ENCODE assay signal across 11 mouse cellular contexts in genomic region chr4:115954656-115955493, GRCm38 (mm10). TPM values are rescaled to one million over a fixed set of nuclear protein-coding genes. Genes with fewer than 3 reads are reported as not detected.
DNase-seq lines count a peak whose midpoint lies in the region; ATAC-seq and TF ChIP-seq lines count a peak whose summit lies in the region.
"Had no signal": no experiment of that assay in that cellular context is flagged by ENCODE, and none has a peak within 500 bp of the region (broad histone marks: within the 10 kb centered on the region; RNA-seq: fewer than 3 reads in every experiment).

No protein-coding gene starts in this region.

- H3K4me3 ChIP-seq in lung, embryonic 15.5 days = no peak overlapping the region
- no peak overlapping the region for H3K4me3 ChIP-seq in forebrain, embryonic 11.5 days (ENCODE audit: low read depth, low read length)
- H3K4me3 ChIP-seq in hindbrain, postnatal 0 days (ENCODE audit: low read length) = no peak overlapping the region; the same call in 1 of the 2 replicates
- H3K4me3 ChIP-seq in neural tube, embryonic 14.5 days (ENCODE audit: low read depth, low read length) = 0 out of 2 replicates have a peak overlapping the region, but pooled peaks have one; percentile 2

- 4% methylated on average over 19 of the region's 19 CpGs for WGBS in lung, embryonic 15.5 days
- 2% methylated on average over 19 of the region's 19 CpGs for WGBS in forebrain, embryonic 11.5 days
- 10% methylated on average over 19 of the region's 19 CpGs for WGBS in hindbrain, postnatal 0 days
- WGBS in neural tube, embryonic 14.5 days = 3% methylated on average over 19 of the region's 19 CpGs

- 0 out of 2 replicates have a peak overlapping the region, but pooled peaks have one; percentile 18 for H3K4me2 ChIP-seq in lung, embryonic 15.5 days
- peak overlapping the region; percentile 26 for H3K4me2 ChIP-seq in forebrain, embryonic 11.5 days (ENCODE audit: low read depth, low read length, severe bottlenecking)
- peak overlapping the region; percentile 42 for H3K4me2 ChIP-seq in hindbrain, postnatal 0 days (ENCODE audit: low read depth, low read length)
- peak overlapping the region; percentile 31 for H3K4me2 ChIP-seq in neural tube, embryonic 14.5 days (ENCODE audit: low read depth, low read length)

- no peak for TF ChIP-seq CTCF in hindbrain, postnatal 0 days (IDR thresholded peaks at IDR 0.05; ENCODE audit: low read depth)

- H3K9me3 ChIP-seq in lung, embryonic 15.5 days = no peaks in the 10 kb centered on the region
- no peaks in the 10 kb centered on the region for H3K9me3 ChIP-seq in forebrain, embryonic 11.5 days (ENCODE audit: control insufficient read depth, low read length)
- no peaks in the 10 kb centered on the region for H3K9me3 ChIP-seq in hindbrain, postnatal 0 days (ENCODE audit: low read length)
- no peaks in the 10 kb centered on the region for H3K9me3 ChIP-seq in neural tube, embryonic 14.5 days (ENCODE audit: control insufficient read depth, low read length)

- no peaks in the 10 kb centered on the region for H3K36me3 ChIP-seq in lung, embryonic 15.5 days
- H3K36me3 ChIP-seq in forebrain, embryonic 11.5 days (ENCODE audit: control insufficient read depth, insufficient read depth, low read length) = no peaks in the 10 kb centered on the region
- H3K36me3 ChIP-seq in hindbrain, postnatal 0 days (ENCODE audit: insufficient read depth, low read length) = no peaks in the 10 kb centered on the region
- H3K36me3 ChIP-seq in neural tube, embryonic 14.5 days (ENCODE audit: control insufficient read depth, insufficient read depth, low read length) = no peaks in the 10 kb centered on the region

- no peak for DNase-seq in lung, adult 18-20 months
- DNase-seq in forebrain, embryonic 11.5 days (ENCODE audit: low spot score) = no peak
- no peak for DNase-seq in hindbrain, postnatal 0 days (ENCODE audit: low spot score)
- DNase-seq in layer of hippocampus, adult 9-10 months (ENCODE audit: low spot score) = no peak
- DNase-seq in ovary, adult 18-20 months (ENCODE audit: low spot score) = no peak
- no peak for DNase-seq in layer of hippocampus, postnatal 25 days (ENCODE audit: extremely low spot score in 1 of 2, low spot score in 1 of 2)
- DNase-seq: kidney, postnatal 10 days had no signal

- no peak overlapping the region for H3K27ac ChIP-seq in lung, embryonic 15.5 days
- no peak overlapping the region for H3K27ac ChIP-seq in forebrain, embryonic 11.5 days (ENCODE audit: low read depth, low read length)
- no peak overlapping the region for H3K27ac ChIP-seq in hindbrain, postnatal 0 days
- no peak overlapping the region for H3K27ac ChIP-seq in neural tube, embryonic 14.5 days (ENCODE audit: low read depth, low read length)

- H3K9ac ChIP-seq in lung, embryonic 15.5 days = no peak overlapping the region
- H3K9ac ChIP-seq in forebrain, embryonic 11.5 days (ENCODE audit: low read length) = no peak overlapping the region
- no peak overlapping the region; the same call in 1 of the 2 replicates for H3K9ac ChIP-seq in hindbrain, postnatal 0 days (replicated peaks; ENCODE audit: low read length)
- no peak overlapping the region for H3K9ac ChIP-seq in neural tube, embryonic 14.5 days (replicated peaks; ENCODE audit: low read depth, low read length)

- H3K27me3 ChIP-seq in lung, embryonic 15.5 days = peaks cover 84% of the 10 kb centered on the region
- peaks cover 88% of the 10 kb centered on the region for H3K27me3 ChIP-seq in forebrain, embryonic 11.5 days (ENCODE audit: control insufficient read depth, insufficient read depth, low read length)
- peaks cover 55% of the 10 kb centered on the region for H3K27me3 ChIP-seq in hindbrain, postnatal 0 days (ENCODE audit: insufficient read depth, low read length)
- peaks cover 54% of the 10 kb centered on the region for H3K27me3 ChIP-seq in neural tube, embryonic 14.5 days (ENCODE audit: control insufficient read depth, insufficient read depth, low read length)

- ATAC-seq in lung, embryonic 15.5 days (ENCODE audit: borderline replicate concordance, extremely low read depth, low FRiP score, low TSS enrichment) = no peak
- peak; percentile 31; the same call in 1 of the 2 replicates for ATAC-seq in forebrain, embryonic 11.5 days (replicated peaks; ENCODE audit: low FRiP score)
- no peak for ATAC-seq in hindbrain, postnatal 0 days
- ATAC-seq in neural tube, embryonic 14.5 days (ENCODE audit: low read depth) = peak; percentile 50; the same call in 1 of the 2 replicates

- H3K4me1 ChIP-seq in lung, embryonic 15.5 days = no peaks in the 10 kb centered on the region
- peaks cover 5% of the 10 kb centered on the region; the same call in 1 of the 2 replicates for H3K4me1 ChIP-seq in forebrain, embryonic 11.5 days (replicated peaks; ENCODE audit: control insufficient read depth, insufficient read depth, low read length)
- no peaks in the 10 kb centered on the region for H3K4me1 ChIP-seq in hindbrain, postnatal 0 days (ENCODE audit: insufficient read depth, low read length)
- H3K4me1 ChIP-seq in neural tube, embryonic 14.5 days (ENCODE audit: control insufficient read depth, insufficient read depth, low read length) = no peaks in the 10 kb centered on the region

RNA-seq across cellular contexts. Expression of gene Dmbx1, which starts 15.1 kb away (rescaled TPM):
- polyA plus RNA-seq in lung, embryonic 15.5 days (2015; fragmentation: Nextera tagmentation; extraction: Ambion mirVana) = 0.05 TPM in 1 of 2 replicates, not detected in the other
- 0.35 and 0.48 TPM in 2 replicates for polyA plus RNA-seq in forebrain, embryonic 11.5 days (2014; fragmentation: Nextera tagmentation; extraction: Ambion mirVana)
- 3.3 and 4.5 TPM in 2 replicates for total RNA-seq in hindbrain, postnatal 0 days (2014; rRNA removed)
- 3.9 and 4.3 TPM in 2 replicates for polyA plus RNA-seq in hindbrain, postnatal 0 days (2015; fragmentation: Nextera tagmentation; extraction: Ambion mirVana)
- polyA plus RNA-seq in neural tube, embryonic 14.5 days (2014; fragmentation: Nextera tagmentation; extraction: Ambion mirVana) = 0.62 and 0.85 TPM in 2 replicates
- under 1 TPM in 1 of 2 experiments, not detected in 1; 0.07 TPM for total RNA-seq in layer of hippocampus, postnatal 25 days (2021)
- total RNA-seq: gastrocnemius, adult 18-20 months had no signal
- polyA plus RNA-seq: heart, postnatal 0 days had no signal

Comparison
In these comparisons a context has a peak if more than half of its experiments do, and no peak if none do; other contexts are left out.
1. ATAC-seq: peak in forebrain, embryonic 11.5 days (single experiment) and neural tube, embryonic 14.5 days (single experiment); none in lung, embryonic 15.5 days (single experiment) and hindbrain, postnatal 0 days (single experiment).
2. Peak in every context shown above with its lines, with median percentiles within 50 percentile points of each other: H3K4me2 ChIP-seq.